Mouse (Mus musculus) spleen, postnatal 4 days (tissue): ENCODE measurements at regions not wholly inside any gene's neighbourhood (a gene's known extent, or its start where the extent isn't known, plus 50 kb on each side); places are given as distances from the start of the nearest gene placed in this dataset.
"Not testable (repeated sequence)": the region's sequence is repeated elsewhere in the genome, so short reads cannot be mapped to it uniquely, and the experiment has no call there.

Experiments used
- DNase-seq, 2 experiments: peaks; one replicate each; pipeline ENCODE4 v3.0.0; 2022; ENCODE audit warnings: low spot score in 2 of 2

GRCm38 (mm10) chr17:13549975-13550895, 195.9 kb downstream of the Tcp10c start:
- peak in 1 of 2 experiments; percentile 57 for DNase-seq

GRCm38 (mm10) chr17:13550896-13551267, 196.5 kb downstream of the Tcp10c start:
- DNase-seq: not testable (repeated sequence)

GRCm38 (mm10) chr17:13551693-13552404, 197.5 kb downstream of the Tcp10c start:
- DNase-seq: not testable (repeated sequence)

- DNase-seq: not testable (repeated sequence)
Measured at GRCm38 (mm10) chr17:13552840-13553239, 198.5 kb downstream of the Tcp10c start.

- not testable (repeated sequence) for DNase-seq
Measured at GRCm38 (mm10) chr17:13555311-13556059, 201.1 kb downstream of the Tcp10c start.

- not testable (repeated sequence) for DNase-seq
Measured at GRCm38 (mm10) chr17:13556060-13556660, 201.8 kb downstream of the Tcp10c start.

GRCm38 (mm10) chr17:13558863-13559262, 201.5 kb upstream of the Afdn start:
- DNase-seq: no peak

GRCm38 (mm10) chr17:13561342-13561741, 199.0 kb upstream of the Afdn start:
- DNase-seq: no peak

GRCm38 (mm10) chr17:13562974-13563373, 197.4 kb upstream of the Afdn start:
- DNase-seq: no peak

- no peak for DNase-seq
Measured at GRCm38 (mm10) chr17:13564800-13565199, 195.5 kb upstream of the Afdn start.

GRCm38 (mm10) chr17:13566680-13567079, 193.7 kb upstream of the Afdn start:
- DNase-seq: no peak

- no peak for DNase-seq
Measured at GRCm38 (mm10) chr17:13567183-13567582, 193.2 kb upstream of the Afdn start.

GRCm38 (mm10) chr17:13570796-13571195, 189.5 kb upstream of the Afdn start:
- DNase-seq: no peak

- DNase-seq: no peak
Measured at GRCm38 (mm10) chr17:13572204-13572833, 188.0 kb upstream of the Afdn start.

GRCm38 (mm10) chr17:13573036-13573435, 187.3 kb upstream of the Afdn start:
- DNase-seq: no peak

- no peak for DNase-seq
Measured at GRCm38 (mm10) chr17:13574122-13574521, 186.2 kb upstream of the Afdn start.

GRCm38 (mm10) chr17:13574682-13575444, 185.5 kb upstream of the Afdn start:
- DNase-seq: no peak

GRCm38 (mm10) chr17:13577798-13578197, 182.5 kb upstream of the Afdn start:
- no peak for DNase-seq

GRCm38 (mm10) chr17:13581214-13581920, 179.0 kb upstream of the Afdn start:
- no peak for DNase-seq
